Mouse (Mus musculus): Measurements from ENCODE around the gene Ctnnd1.

Ctnnd1 gene

DNA sequence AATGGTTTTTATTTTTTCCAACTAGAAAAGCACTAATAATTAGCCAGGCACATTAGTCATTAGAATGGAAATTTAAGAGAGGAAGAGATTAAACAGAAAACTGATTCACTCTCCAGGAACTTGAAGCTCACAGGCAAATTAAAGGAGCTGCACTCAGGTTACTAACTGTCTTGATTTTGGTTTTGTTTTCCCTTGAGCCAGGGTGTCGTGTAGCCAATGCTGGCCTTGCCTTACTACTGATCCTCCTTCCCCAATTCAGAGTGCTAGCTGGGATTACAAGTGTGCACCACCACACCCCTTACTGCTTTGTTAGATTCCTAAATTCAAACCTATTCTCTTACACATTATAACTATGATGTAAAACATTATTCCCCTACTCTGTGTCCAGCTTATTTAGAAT lies 42.7 kb downstream of the Ctnnd1 start:
- DNase-seq (ENCODE audit: low read depth), result no peak

- no peak for DNase-seq (ENCODE audit: low read depth)
Measured at GRCm38 (mm10) chr2:84600977-84601376, 49.6 kb downstream of the Ctnnd1 start.

DNA sequence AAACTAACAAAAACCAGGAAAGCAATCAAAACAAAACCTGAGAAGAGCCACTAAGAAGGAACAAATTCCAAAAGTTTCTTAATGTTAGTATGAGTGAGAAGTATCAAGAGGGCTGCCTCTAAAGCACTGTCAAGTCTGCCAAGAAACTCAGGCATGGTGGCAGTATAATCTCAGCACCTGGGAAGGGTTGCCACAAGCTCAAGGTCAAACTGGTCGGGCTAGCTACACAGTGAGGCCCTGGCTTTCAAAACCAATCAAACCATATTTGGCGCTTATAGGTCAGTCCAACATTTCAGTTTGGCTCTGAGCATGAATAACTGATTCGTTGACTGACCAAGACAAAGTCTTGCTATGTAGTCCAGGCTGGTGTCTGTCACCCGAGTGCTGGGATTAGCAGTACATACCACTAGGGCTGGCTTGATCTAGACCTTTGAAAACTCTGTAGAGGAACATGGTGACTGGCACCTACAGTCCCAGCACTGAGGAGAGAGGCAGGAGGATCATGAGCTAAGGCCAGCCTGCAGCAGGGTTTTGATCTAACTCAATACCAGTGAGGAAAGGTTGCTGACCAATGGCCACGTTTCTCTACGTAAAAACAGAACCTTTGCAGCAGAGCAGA lies 51.2 kb downstream of the Ctnnd1 start:
- DNase-seq (ENCODE audit: low read depth), result no peak

- no peak for DNase-seq (ENCODE audit: low read depth)
Measured at GRCm38 (mm10) chr2:84597123-84597522, 53.4 kb downstream of the Ctnnd1 start.

GRCm38 (mm10) chr2:84592801-84593200 lies 57.8 kb downstream of the Ctnnd1 start:
- peak; percentile 24 for DNase-seq (ENCODE audit: low read depth)

GRCm38 (mm10) chr2:84585700-84586099 lies 64.9 kb downstream of the Ctnnd1 start:
- no peak for DNase-seq (ENCODE audit: low read depth)

DNA sequence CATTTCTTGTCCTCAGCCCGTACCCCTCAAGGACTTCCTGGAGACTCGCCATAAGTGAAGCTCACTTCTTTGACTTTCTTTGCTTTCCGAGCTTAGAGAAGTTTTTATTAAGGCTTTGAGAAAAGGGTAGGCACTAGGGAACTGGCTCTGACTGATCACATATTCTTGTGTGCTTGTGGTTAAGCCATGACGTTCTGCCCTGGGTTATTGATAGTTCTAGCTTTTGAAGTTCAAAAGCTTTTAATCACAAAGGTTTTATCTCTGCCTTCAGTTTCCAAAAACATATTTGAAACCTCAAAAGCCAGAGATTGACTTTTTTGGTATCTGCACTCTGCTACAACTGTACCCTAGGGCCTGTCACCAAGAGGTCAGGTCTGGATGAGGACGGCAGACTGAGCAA lies 68.3 kb downstream of the Ctnnd1 start:
- no peak for DNase-seq (ENCODE audit: low read depth)

GRCm38 (mm10) chr2:84581208-84581607 lies 69.4 kb downstream of the Ctnnd1 start:
- DNase-seq (ENCODE audit: low read depth), result peak; percentile 56

- DNase-seq (ENCODE audit: low read depth), result no peak
Measured at GRCm38 (mm10) chr2:84579311-84579710, 71.3 kb downstream of the Ctnnd1 start.

DNA sequence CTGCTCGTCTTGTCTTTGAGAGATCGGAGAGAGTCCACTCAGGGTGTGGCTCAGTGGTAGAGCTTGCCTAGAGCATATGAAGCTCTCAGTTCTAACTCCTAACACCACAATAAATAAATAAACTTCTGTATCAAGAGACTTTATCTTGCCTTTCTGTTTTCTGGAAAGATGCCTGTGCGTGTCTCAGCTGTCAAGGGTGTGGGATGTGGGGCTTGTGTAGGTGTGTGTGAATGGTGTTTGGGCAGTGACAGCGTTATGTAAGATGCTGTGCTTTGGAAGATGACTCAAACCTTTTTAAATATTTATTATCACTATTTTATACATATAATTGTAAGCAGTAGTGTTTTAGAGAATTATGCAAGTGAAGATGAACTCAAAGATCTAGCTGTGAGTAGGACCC lies 76.4 kb downstream of the Ctnnd1 start:
- no peak for DNase-seq (ENCODE audit: low read depth)

GRCm38 (mm10) chr2:84556888-84557514 lies 93.6 kb downstream of the Ctnnd1 start:
- peak; percentile 53 for DNase-seq (ENCODE audit: low read depth)

DNA sequence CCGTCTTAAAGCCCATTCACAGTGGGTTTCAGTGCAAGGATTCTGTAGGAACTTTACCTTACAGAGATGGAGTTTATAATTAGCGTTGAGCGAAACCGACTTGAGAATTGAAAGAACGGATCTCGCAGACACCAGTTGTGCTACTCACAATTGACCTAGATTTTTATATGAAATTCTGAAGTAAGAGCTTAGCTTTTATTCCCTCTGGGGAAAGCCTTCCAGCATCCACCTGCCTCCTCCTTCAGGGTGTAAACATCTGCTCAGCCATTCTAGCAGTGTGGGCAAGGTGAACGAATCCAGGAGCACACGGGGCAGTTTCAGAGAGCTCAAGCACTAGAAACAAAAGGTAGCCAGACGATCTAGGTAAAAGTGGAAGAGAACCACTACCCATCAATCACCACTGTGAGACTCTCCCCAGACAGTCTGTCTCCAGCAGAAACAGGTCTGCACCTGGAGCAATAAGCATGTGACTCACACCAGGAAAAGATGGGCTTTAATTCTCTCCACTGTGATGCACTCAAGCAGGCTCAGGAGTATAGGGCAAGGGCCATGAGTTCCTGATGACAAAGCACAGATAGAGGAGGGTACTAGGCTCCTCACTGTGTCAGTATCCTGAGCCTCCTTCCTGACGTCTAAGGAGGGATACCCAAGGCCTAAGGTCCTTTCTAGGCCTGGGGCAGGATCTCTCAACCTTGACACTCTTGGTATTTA lies 99.0 kb downstream of the Ctnnd1 start:
- no peak for DNase-seq (ENCODE audit: low read depth)
